Mouse (Mus musculus) forebrain, embryonic 15.5 days (tissue): ENCODE data around the gene Cd300lg. TPM values are rescaled to one million over a fixed set of nuclear protein-coding genes. Genes with fewer than 3 reads are reported as not detected.

Experiments
- ATAC-seq: fragments of 200-750 bp; cut with Nextera tagmentation; replicated peaks from 2 replicates; pipeline ENCODE4 v1.8.0; 2017; ENCODE audit warnings: mild to moderate bottlenecking, moderate TSS enrichment, moderate library complexity
- H3K27ac ChIP-seq: fragments of 300-500 bp; sonication (generic); replicated peaks from 2 replicates; pipeline ENCODE4 v1.5.1; 2015; ENCODE audit warnings: mild to moderate bottlenecking, inconsistent platforms
- H3K27me3 ChIP-seq: fragments of 300-500 bp; sonication (generic); 2 replicates; pipeline ENCODE4 v1.6.1; 2015; ENCODE audit warnings: inconsistent platforms
- H3K36me3 ChIP-seq: fragments of 300-500 bp; sonication (generic); 2 replicates; pipeline ENCODE4 v1.6.1; 2015; ENCODE audit warnings: mild to moderate bottlenecking, inconsistent platforms
- H3K4me1 ChIP-seq: fragments of 300-500 bp; sonication (generic); 2 replicates; pipeline ENCODE4 v1.6.1; 2015; ENCODE audit warnings: inconsistent platforms
- H3K4me2 ChIP-seq: fragments of 300-500 bp; sonication (generic); replicated peaks from 2 replicates; pipeline ENCODE4 v1.6.1; 2015; ENCODE audit warnings: mild to moderate bottlenecking, inconsistent platforms
- H3K4me3 ChIP-seq: fragments of 300-500 bp; sonication (generic); 2 replicates; pipeline ENCODE4 v1.5.1; 2015; ENCODE audit warnings: mild to moderate bottlenecking, inconsistent platforms
- H3K9ac ChIP-seq: fragments of 300-500 bp; sonication (generic); replicated peaks from 2 replicates; pipeline ENCODE4 v1.6.1; 2015; ENCODE audit warnings: mild to moderate bottlenecking, inconsistent platforms
- H3K9me3 ChIP-seq: fragments of 300-500 bp; sonication (generic); 2 replicates; pipeline ENCODE4 v1.6.1; 2016; ENCODE audit warnings: inconsistent platforms
- WGBS: fragments of 180-500 bp; shearing (Covaris S2); methylation state at CpG from one replicate; pipeline ENCODE4 v1.1.7; 2015; ENCODE audit warnings: mixed read lengths; 5-methylcytosine and 5-hydroxymethylcytosine counted together
- polyA plus RNA-seq: library from polyadenylated mRNA; unstranded; fragments of >200 nt; fragmentation: Nextera tagmentation; extraction: Ambion mirVana; gene quantifications from 2 replicates; pipeline ENCODE4 v1.2.1, GENCODE M21; 2015

The Cd300lg gene
- polyA plus RNA-seq, 1 experiment from 2014 or later = 0.11 TPM

- H3K27ac ChIP-seq = no peak overlapping the region
- H3K9me3 ChIP-seq = no peaks in the 10 kb centered on the region
Observed at GRCm38 (mm10) chr11:102039487-102040137, 1.7 kb upstream of the Cd300lg start.

GRCm38 (mm10) chr11:102040138-102040524, 1.2 kb upstream of the Cd300lg start:
- Histone ChIP-seq H3K27me3 (no peaks in the 10 kb centered on the region), H3K27ac (no peak overlapping the region), H3K9ac (no peak overlapping the region), H3K4me2 (no peak overlapping the region), H3K4me1 (peaks cover 4% of the 10 kb centered on the region), H3K9me3 (no peaks in the 10 kb centered on the region), H3K36me3 (no peaks in the 10 kb centered on the region), H3K4me3 (no peak overlapping the region)
- WGBS = under 1% methylated on average over 9 of the region's 9 CpGs
- no peak for ATAC-seq

More at GRCm38 (mm10) chr11:102039487-102040137, 1.7 kb upstream of the Cd300lg start:
- H3K4me2 ChIP-seq = no peak overlapping the region
- no peak overlapping the region for H3K4me3 ChIP-seq
- peaks cover 4% of the 10 kb centered on the region for H3K4me1 ChIP-seq
- no peak for ATAC-seq
- H3K9ac ChIP-seq = no peak overlapping the region
- no peaks in the 10 kb centered on the region for H3K36me3 ChIP-seq
- no peaks in the 10 kb centered on the region for H3K27me3 ChIP-seq
- 63% methylated on average over 13 of the region's 13 CpGs for WGBS

- 67% methylated on average over 4 of the region's 4 CpGs for WGBS
- H3K27me3 ChIP-seq = no peaks in the 10 kb centered on the region
- ATAC-seq = no peak
- no peaks in the 10 kb centered on the region for H3K9me3 ChIP-seq
- no peaks in the 10 kb centered on the region for H3K36me3 ChIP-seq
- peaks cover 4% of the 10 kb centered on the region; the same call in 1 of the 2 replicates for H3K4me1 ChIP-seq
- no peak overlapping the region for H3K9ac ChIP-seq
- H3K27ac ChIP-seq = no peak overlapping the region
- H3K4me2 ChIP-seq = no peak overlapping the region
- H3K4me3 ChIP-seq = no peak overlapping the region
Observed at GRCm38 (mm10) chr11:102040646-102041045, 663 bp upstream of the Cd300lg start.

GRCm38 (mm10) chr11:102042971-102043370, 1.7 kb downstream of the Cd300lg start:
- no peak for ATAC-seq
- no peaks in the 10 kb centered on the region for H3K36me3 ChIP-seq
- peaks cover 4% of the 10 kb centered on the region; the same call in 1 of the 2 replicates for H3K4me1 ChIP-seq
- no peaks in the 10 kb centered on the region for H3K9me3 ChIP-seq
- WGBS = 95% methylated on average over 13 of the region's 14 CpGs
- no peak overlapping the region for H3K27ac ChIP-seq
- no peak overlapping the region for H3K4me2 ChIP-seq
- no peak overlapping the region for H3K9ac ChIP-seq
- no peak overlapping the region for H3K4me3 ChIP-seq
- no peaks in the 10 kb centered on the region for H3K27me3 ChIP-seq

GRCm38 (mm10) chr11:102043381-102043780, 2.1 kb downstream of the Cd300lg start:
- no peak overlapping the region for H3K4me2 ChIP-seq
- no peak overlapping the region for H3K9ac ChIP-seq
- H3K36me3 ChIP-seq = no peaks in the 10 kb centered on the region
- peaks cover 4% of the 10 kb centered on the region; the same call in 1 of the 2 replicates for H3K4me1 ChIP-seq
- H3K27me3 ChIP-seq = no peaks in the 10 kb centered on the region
- no peak overlapping the region for H3K4me3 ChIP-seq
- no peaks in the 10 kb centered on the region for H3K9me3 ChIP-seq
- H3K27ac ChIP-seq = no peak overlapping the region
- WGBS = 88% methylated on average over 6 of the region's 6 CpGs
- ATAC-seq = no peak

- WGBS = 88% methylated on average over 7 of the region's 7 CpGs
- no peak for ATAC-seq
Observed at GRCm38 (mm10) chr11:102044691-102045212, 3.4 kb downstream of the Cd300lg start.

GRCm38 (mm10) chr11:102046607-102047006, 5.3 kb downstream of the Cd300lg start:
- H3K27me3 ChIP-seq = no peaks in the 10 kb centered on the region
- WGBS = 86% methylated on average over 9 of the region's 9 CpGs
- no peaks in the 10 kb centered on the region for H3K36me3 ChIP-seq
- ATAC-seq = no peak
- H3K9me3 ChIP-seq = no peaks in the 10 kb centered on the region
- no peak overlapping the region for H3K9ac ChIP-seq
- H3K4me2 ChIP-seq = no peak overlapping the region
- H3K4me1 ChIP-seq = no peaks in the 10 kb centered on the region
- H3K27ac ChIP-seq = no peak overlapping the region
- no peak overlapping the region for H3K4me3 ChIP-seq

More at GRCm38 (mm10) chr11:102044691-102045212, 3.4 kb downstream of the Cd300lg start:
- H3K9me3 ChIP-seq = no peaks in the 10 kb centered on the region
- H3K4me3 ChIP-seq = no peak overlapping the region
- no peaks in the 10 kb centered on the region for H3K27me3 ChIP-seq
- H3K36me3 ChIP-seq = no peaks in the 10 kb centered on the region
- no peak overlapping the region for H3K4me2 ChIP-seq
- H3K9ac ChIP-seq = no peak overlapping the region
- no peak overlapping the region for H3K27ac ChIP-seq
- H3K4me1 ChIP-seq = peaks cover 4% of the 10 kb centered on the region; the same call in 1 of the 2 replicates

- no peak for ATAC-seq
- Histone ChIP-seq H3K4me2 (no peak overlapping the region), H3K27ac (no peak overlapping the region), H3K4me3 (no peak overlapping the region), H3K27me3 (no peaks in the 10 kb centered on the region), H3K9me3 (no peaks in the 10 kb centered on the region), H3K9ac (no peak overlapping the region), H3K4me1 (no peaks in the 10 kb centered on the region), H3K36me3 (no peaks in the 10 kb centered on the region)
- 61% methylated on average over 14 of the region's 14 CpGs for WGBS
Observed at GRCm38 (mm10) chr11:102049875-102050482, 8.7 kb downstream of the Cd300lg start.

GRCm38 (mm10) chr11:102051541-102051940, 10.2 kb downstream of the Cd300lg start:
- 74% methylated on average over 4 of the region's 4 CpGs for WGBS
- H3K36me3 ChIP-seq = no peaks in the 10 kb centered on the region
- no peaks in the 10 kb centered on the region for H3K27me3 ChIP-seq
- H3K4me3 ChIP-seq = no peak overlapping the region
- no peak for ATAC-seq
- H3K27ac ChIP-seq = no peak overlapping the region
- H3K4me2 ChIP-seq = no peak overlapping the region
- no peak overlapping the region for H3K9ac ChIP-seq
- no peaks in the 10 kb centered on the region for H3K4me1 ChIP-seq
- no peaks in the 10 kb centered on the region for H3K9me3 ChIP-seq

GRCm38 (mm10) chr11:102051954-102052353, 10.6 kb downstream of the Cd300lg start:
- H3K4me3 ChIP-seq = no peak overlapping the region
- H3K9me3 ChIP-seq = no peaks in the 10 kb centered on the region
- H3K36me3 ChIP-seq = no peaks in the 10 kb centered on the region
- H3K4me2 ChIP-seq = no peak overlapping the region
- H3K4me1 ChIP-seq = no peaks in the 10 kb centered on the region
- ATAC-seq = no peak
- H3K27me3 ChIP-seq = no peaks in the 10 kb centered on the region
- H3K9ac ChIP-seq = no peak overlapping the region
- WGBS = 59% methylated on average over 4 of the region's 4 CpGs
- no peak overlapping the region for H3K27ac ChIP-seq

- ATAC-seq = no peak
- Histone ChIP-seq H3K4me3 (no peak overlapping the region), H3K9ac (no peak overlapping the region), H3K4me2 (no peak overlapping the region), H3K27ac (no peak overlapping the region), H3K36me3 (no peaks in the 10 kb centered on the region), H3K4me1 (no peaks in the 10 kb centered on the region), H3K27me3 (no peaks in the 10 kb centered on the region), H3K9me3 (no peaks in the 10 kb centered on the region)
- 81% methylated on average over 12 of the region's 12 CpGs for WGBS
Observed at GRCm38 (mm10) chr11:102052697-102053096, 11.4 kb downstream of the Cd300lg start.

GRCm38 (mm10) chr11:102053183-102053582, 11.9 kb downstream of the Cd300lg start:
- 87% methylated on average over 7 of the region's 7 CpGs for WGBS
- Histone ChIP-seq H3K27me3 (no peaks in the 10 kb centered on the region), H3K4me3 (no peak overlapping the region), H3K4me2 (no peak overlapping the region), H3K27ac (no peak overlapping the region), H3K4me1 (no peaks in the 10 kb centered on the region), H3K9me3 (no peaks in the 10 kb centered on the region), H3K9ac (no peak overlapping the region), H3K36me3 (peaks cover 4% of the 10 kb centered on the region; the same call in 1 of the 2 replicates)
- no peak for ATAC-seq
